Mouse (Mus musculus) gastrocnemius, postnatal 4 days (tissue): ENCODE measurements around the gene Zfp87. TPM values are rescaled to one million over a fixed set of nuclear protein-coding genes. Genes with fewer than 3 reads are reported as not detected.
A peak's percentile ranks its signal among the peaks of the same experiment; 100 is the strongest.

Experiments used
- DNase-seq, 2 experiments: peaks; one replicate each; pipeline ENCODE4 v3.0.0; 2021 to 2022; ENCODE audit warnings: low spot score in 2 of 2, mixed read lengths in 2 of 2
- long read RNA-seq, 2 experiments: library from polyadenylated mRNA; stranded (forward); transcript quantifications; one replicate each; pipeline ENCODE4 v2.0.0; 2021
- total RNA-seq, 2 experiments: library from RNA; stranded (reverse); gene quantifications; 2 replicates each; pipeline ENCODE4 v1.2.3; 2021

Zfp87 gene
- 1 to 10 TPM; 8.4 to 8.6 TPM for total RNA-seq
- long read RNA-seq, experiment 1, transcript Zfp87-204 (4 exons, 2,656 nt), result major isoform, 8 of 10 reads
- long read RNA-seq, experiment 1, partial matches to known transcripts, result 0 of 10 reads
- long read RNA-seq, experiment 1, other reads (novel, unspliced or antisense), result 1 of 10 reads
- long read RNA-seq, experiment 2, transcript Zfp87-204 (4 exons, 2,656 nt), result major isoform, 12 of 13 reads
- long read RNA-seq, experiment 2, partial matches to known transcripts, result 0 of 13 reads
- long read RNA-seq, experiment 2, other reads (novel, unspliced or antisense), result 1 of 13 reads

GRCm38 (mm10) chr13:67525753-67526410, at the start of gene Zfp87, which contains the start of gene Gm26965:
Gene Zfp87, minus strand, starts transcription at chr13:67526177.
Gene Gm26965, minus strand, starts transcription at chr13:67526151.
- peak; percentile 79 to 90 for DNase-seq

DNA sequence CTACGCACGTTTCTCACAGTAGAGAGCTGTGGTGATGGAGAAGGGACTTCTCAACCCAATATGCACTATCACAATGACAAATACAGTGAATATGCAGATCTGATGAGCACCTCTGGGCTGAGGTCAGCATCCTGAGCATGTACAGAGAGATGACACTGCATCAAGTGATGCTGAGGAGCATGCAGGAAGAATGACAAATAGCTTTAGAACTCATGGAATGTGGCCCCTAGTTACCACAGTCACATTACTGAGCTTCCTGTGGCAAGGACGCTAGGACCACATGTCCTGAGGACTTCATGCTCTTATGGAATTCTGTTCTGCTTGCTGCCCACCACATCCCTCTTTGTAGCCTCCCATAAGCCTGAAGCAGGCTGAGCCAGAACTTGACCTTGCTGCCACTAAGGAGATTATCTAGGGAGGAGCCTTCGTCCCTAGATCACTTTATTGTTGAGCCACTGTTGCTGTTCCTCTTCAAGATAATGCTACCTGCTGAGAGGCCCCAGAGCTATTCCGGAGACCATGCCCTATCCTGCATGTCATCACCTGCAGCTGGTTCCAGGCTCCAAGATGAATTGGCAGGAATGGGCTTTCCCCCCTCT, 46.7 kb upstream of the Zfp87 start:
- no peak for DNase-seq

DNA sequence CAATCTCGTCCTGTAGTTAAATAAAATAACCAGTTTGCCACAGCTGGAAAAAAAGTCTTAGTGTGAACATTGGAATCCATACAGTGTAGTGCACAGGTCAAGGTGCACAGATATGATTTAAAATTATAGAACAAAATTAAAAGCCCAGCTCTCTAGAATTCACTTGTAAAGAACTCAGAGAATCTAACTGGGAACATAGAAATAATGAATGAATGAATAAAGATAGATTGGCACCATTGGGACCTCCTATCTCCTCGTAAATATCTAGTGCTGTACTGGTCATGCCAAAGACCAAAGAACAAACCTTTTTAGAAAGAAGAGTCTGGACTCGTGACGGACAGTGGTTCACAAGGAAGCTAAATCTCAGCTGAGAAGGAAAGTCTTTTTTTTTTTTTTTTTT, 27.8 kb upstream of the Zfp87 start, which contains the start of gene Zfp748:
Gene Zfp748, minus strand, starts transcription at position 101 of the 400 bp plus-strand sequence.
- DNase-seq, result no peak

GRCm38 (mm10) chr13:67552505-67553346, 26.7 kb upstream of the Zfp87 start:
- peak; percentile 44 to 78 for DNase-seq

- no peak for DNase-seq
Measured at GRCm38 (mm10) chr13:67545941-67546340, 20.0 kb upstream of the Zfp87 start.

DNA sequence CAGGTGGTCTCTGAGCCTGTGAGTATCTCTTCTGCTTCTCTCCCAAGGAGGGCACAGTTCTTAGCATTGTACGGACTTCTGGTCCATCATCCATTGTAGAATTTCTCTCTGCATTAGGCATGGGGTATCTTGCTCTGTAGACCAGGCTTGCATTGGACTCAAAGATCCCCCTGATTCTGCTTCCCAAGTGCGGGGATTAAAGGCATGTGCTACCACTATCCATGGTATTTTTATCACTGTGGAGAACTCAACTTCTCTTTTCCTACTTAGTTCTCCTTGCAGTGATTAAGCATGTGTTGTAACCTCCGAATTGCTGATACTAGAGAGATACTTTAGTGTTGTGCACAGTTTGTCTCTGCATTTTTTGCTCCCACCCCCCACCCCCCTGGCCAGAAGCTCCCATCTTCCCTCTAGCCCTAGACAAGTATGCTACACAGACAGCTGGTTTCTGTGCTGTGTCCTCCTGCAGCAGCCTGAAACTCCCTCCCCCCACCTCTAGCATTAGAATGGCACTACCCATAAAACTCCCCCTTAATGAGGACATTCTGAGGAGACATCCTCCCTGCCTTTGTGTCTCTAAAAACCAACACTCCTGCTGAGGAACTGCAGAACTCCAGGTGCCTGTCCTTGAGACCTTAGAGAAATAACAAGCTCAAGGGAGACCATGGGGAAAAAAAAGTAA, 1.2 kb upstream of the Zfp87 start:
- DNase-seq, result no peak

GRCm38 (mm10) chr13:67500908-67501307, 25.1 kb downstream of the Zfp87 start:
- DNase-seq, result no peak

DNA sequence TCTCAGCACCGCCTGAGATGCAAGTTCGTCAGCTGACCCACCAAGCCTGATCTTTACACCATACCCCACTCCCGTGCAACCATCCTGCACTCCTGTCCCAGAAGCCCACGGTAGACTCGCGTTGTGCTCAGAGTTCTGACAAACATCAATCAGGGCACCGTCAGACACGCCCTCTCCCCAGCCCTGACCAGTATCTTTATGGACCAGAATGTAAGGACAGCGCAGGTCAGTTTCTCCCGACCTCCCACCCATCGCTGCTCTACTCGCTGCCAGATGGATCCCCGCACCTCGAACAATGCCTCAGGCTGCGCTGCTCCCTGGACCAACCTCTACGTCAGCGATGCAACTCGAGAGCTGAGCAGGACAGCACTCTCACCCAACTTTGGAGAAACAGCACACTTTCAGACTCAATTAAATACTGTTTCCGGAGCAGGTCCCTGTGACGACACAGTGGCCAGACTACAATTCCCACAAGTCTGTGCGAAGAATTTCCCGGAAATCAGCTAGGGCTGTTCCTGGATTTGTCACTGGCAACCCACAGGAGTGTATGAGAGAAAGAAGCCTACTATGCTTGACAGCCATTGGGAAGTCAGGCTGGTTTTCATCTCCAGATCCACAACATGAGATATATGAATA, 25.8 kb downstream of the Zfp87 start, which contains the start of gene Zfp58:
Gene Zfp58, minus strand, starts transcription at position 472 of the 636 bp plus-strand sequence.
- peak; percentile 37 to 67 for DNase-seq

GRCm38 (mm10) chr13:67495631-67496030, 30.3 kb downstream of the Zfp87 start:
- no peak for DNase-seq

GRCm38 (mm10) chr13:67484424-67484811, 41.6 kb downstream of the Zfp87 start:
- DNase-seq, result no peak

GRCm38 (mm10) chr13:67483625-67484423, 42.2 kb downstream of the Zfp87 start, which contains the start of gene Zfp874b:
Gene Zfp874b, minus strand, starts transcription at chr13:67484258.
- peak; percentile 40 to 81 for DNase-seq

- no peak for DNase-seq
Measured at GRCm38 (mm10) chr13:67481528-67481927, 44.4 kb downstream of the Zfp87 start.

DNA sequence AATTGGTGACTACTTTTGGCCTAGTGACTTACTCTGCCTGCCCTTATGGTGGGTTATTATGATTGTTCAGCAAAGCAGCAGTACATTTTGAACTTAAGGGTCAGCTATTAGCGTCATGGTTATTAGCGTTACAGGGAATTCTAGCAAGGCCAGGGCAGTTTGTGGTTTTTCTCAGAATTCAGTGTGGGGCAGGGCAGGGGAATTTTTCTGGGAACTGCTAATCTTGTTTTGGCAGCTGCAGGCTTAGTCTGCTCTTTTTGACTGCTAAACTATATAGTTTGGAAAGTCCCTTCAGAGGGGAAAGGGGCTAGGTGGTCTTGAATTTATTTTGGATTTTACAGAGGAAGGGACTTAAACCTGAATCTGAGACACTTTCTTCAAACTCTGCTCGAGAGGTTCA, 56.7 kb downstream of the Zfp87 start:
- no peak for DNase-seq

Other genes starting within 250 kb of the Zfp87 start
- gene Zfp458, start 247.7 kb downstream of the Zfp87 start, total RNA-seq, result 1 to 10 TPM; 2.4 to 2.9 TPM
- 1 to 10 TPM; 1.1 TPM for gene Zfp457, start 219.7 kb downstream of the Zfp87 start, total RNA-seq
- 1 to 10 TPM; 1.7 to 2.7 TPM for gene Zfp595, start 193.6 kb downstream of the Zfp87 start, total RNA-seq
- 1 to 10 TPM in 1 of 2 experiments, under 1 TPM in 1; 0.93 to 1.5 TPM for gene Gm28044, start 165.6 kb downstream of the Zfp87 start, total RNA-seq
- 1 to 10 TPM; 1.3 to 1.5 TPM for gene Zfp953, start 165.6 kb downstream of the Zfp87 start, total RNA-seq
- gene Gm28041, start 150.4 kb downstream of the Zfp87 start, total RNA-seq, result not detected
- gene Zfp456, start 150.4 kb downstream of the Zfp87 start, total RNA-seq, result under 1 TPM; 0.47 to 0.61 TPM
- 1 to 10 TPM; 2.0 to 2.4 TPM for gene Zfp429, start 126.4 kb downstream of the Zfp87 start, total RNA-seq
- under 1 TPM; 0.49 to 0.86 TPM for gene Zfp459, start 104.8 kb downstream of the Zfp87 start, total RNA-seq
- 1 to 10 TPM; 4.0 to 5.5 TPM for gene Zfp874a, start 74.6 kb downstream of the Zfp87 start, total RNA-seq
- gene Zfp874b, start 41.9 kb downstream of the Zfp87 start, total RNA-seq, result 1 to 10 TPM; 5.5 to 6.4 TPM
- gene Zfp58, start 25.6 kb downstream of the Zfp87 start, total RNA-seq, result 1 to 10 TPM; 4.4 to 5.8 TPM
- not detected for gene Gm26965, start within 50 bp of the Zfp87 start, total RNA-seq
- gene Zfp748, start 27.7 kb upstream of the Zfp87 start, total RNA-seq, result 1 to 10 TPM; 5.5 to 5.6 TPM
- gene Zfp729b, start 83.5 kb upstream of the Zfp87 start, total RNA-seq, result 1 to 10 TPM; 4.4 to 4.5 TPM
- under 1 TPM; 0.61 to 0.62 TPM for gene Gm49345, start 111.6 kb upstream of the Zfp87 start, total RNA-seq
- gene Zfp729a, start 111.6 kb upstream of the Zfp87 start, total RNA-seq, result 1 to 10 TPM; 4.6 to 4.8 TPM
- gene Zfp738, start 160.9 kb upstream of the Zfp87 start, total RNA-seq, result 1 to 10 TPM; 6.4 to 7.1 TPM
- gene Zfp65, start 203.0 kb upstream of the Zfp87 start, total RNA-seq, result 1 to 10 TPM; 6.1 to 7.6 TPM
- gene Zfp85, start 229.1 kb upstream of the Zfp87 start, total RNA-seq, result 1 to 10 TPM; 2.8 to 3.6 TPM